Comparison of ENCODE assay signal across 8 mouse cellular contexts in genomic region chr4:155409058-155409776, GRCm38 (mm10). TPM values are rescaled to one million over a fixed set of nuclear protein-coding genes. Genes with fewer than 3 reads are reported as not detected.
A peak's percentile ranks its signal among the peaks of the same experiment; 100 is the strongest.
DNase-seq lines count a peak whose midpoint lies in the region; ATAC-seq and TF ChIP-seq lines count a peak whose summit lies in the region.

Gene Cfap74, plus strand, starts transcription at chr4:155409190.

- H3K9me3 ChIP-seq in hindbrain, embryonic 16.5 days (ENCODE audit: control insufficient read depth, low read length) = no peaks in the 10 kb centered on the region

- H3K9ac ChIP-seq in hindbrain, embryonic 16.5 days (ENCODE audit: low read depth, low read length) = peak within 1 kb of the TSS; percentile 63

- intact Hi-C loops in gastrocnemius, adult 2 months (cut with DNase I) = loop anchor here (2.0 to 5.0 kb wide), 2 partner anchors 40 to 87 kb away; no protein-coding TSS in a partner anchor

- H3K36me3 ChIP-seq in hindbrain, embryonic 16.5 days (ENCODE audit: control insufficient read depth, insufficient read depth, low read length) = no peaks in the 10 kb centered on the region

- DNase-seq in ZHBTc4 (ENCODE audit: low read depth, low spot score) = peak; percentile 93
- peak; percentile 58 to 82 for DNase-seq in cerebellum, postnatal 4 days (ENCODE audit: low spot score in 2 of 2)
- peak; percentile 88 for DNase-seq in gastrocnemius, adult 2 months
- peak; percentile 75 for DNase-seq in left cerebral cortex, adult 11 months (ENCODE audit: low spot score)
- DNase-seq in lung, postnatal 25 days (ENCODE audit: low spot score) = peak; percentile 44
- peak; percentile 90 to 91 for DNase-seq in right cerebral cortex, adult 2 months (ENCODE audit: low spot score in 2 of 2)
- no peak for DNase-seq in c-Kit-positive CD71-positive TER-119-positive erythroid progenitor cells, embryonic 14.5 days (ENCODE audit: low spot score)

- H3K27me3 ChIP-seq in hindbrain, embryonic 16.5 days (replicated peaks; ENCODE audit: control insufficient read depth, insufficient read depth, low read length) = no peaks in the 10 kb centered on the region

- peak within 1 kb of the TSS; percentile 78 for H3K4me3 ChIP-seq in gastrocnemius, adult 2 months
- H3K4me3 ChIP-seq in hindbrain, embryonic 16.5 days (ENCODE audit: low read length) = peak within 1 kb of the TSS; percentile 68

- peak within 1 kb of the TSS; percentile 88 for H3K4me2 ChIP-seq in hindbrain, embryonic 16.5 days (ENCODE audit: low read length)

- no peak for TF ChIP-seq CTCF in gastrocnemius, adult 2 months (IDR thresholded peaks at IDR 0.05)

- peaks cover 10% of the 10 kb centered on the region for H3K4me1 ChIP-seq in hindbrain, embryonic 16.5 days (ENCODE audit: control insufficient read depth, insufficient read depth, low read depth, low read length)

- ATAC-seq in hindbrain, embryonic 16.5 days = peak; percentile 99

- WGBS in hindbrain, embryonic 16.5 days = under 1% methylated on average over 35 of the region's 35 CpGs

- H3K27ac ChIP-seq in gastrocnemius, adult 2 months = peak within 1 kb of the TSS; percentile 71
- H3K27ac ChIP-seq in hindbrain, embryonic 16.5 days (ENCODE audit: low read depth, low read length) = peak within 1 kb of the TSS; percentile 66

RNA-seq across cellular contexts. Expression of gene Cfap74, which starts in this region (rescaled TPM):
- 1 to 10 TPM in 1 of 2 experiments, under 1 TPM in 1; 0.23 to 1.0 TPM for total RNA-seq in gastrocnemius, adult 2 months (2021)
- polyA plus RNA-seq in hindbrain, embryonic 16.5 days (2015; fragmentation: Nextera tagmentation; extraction: Ambion mirVana) = 4.5 and 5.0 TPM in 2 replicates
